Mouse (Mus musculus) cerebellum, adult 9-10 months (tissue): ENCODE data around the gene Vwa8.

Experiments
- DNase-seq: peaks from one replicate; pipeline ENCODE4 v3.0.0; 2022

Gene Vwa8

GRCm38 (mm10) chr14:79235157-79235556 lies 386.3 kb downstream of the Vwa8 start:
- DNase-seq, result no peak

DNA sequence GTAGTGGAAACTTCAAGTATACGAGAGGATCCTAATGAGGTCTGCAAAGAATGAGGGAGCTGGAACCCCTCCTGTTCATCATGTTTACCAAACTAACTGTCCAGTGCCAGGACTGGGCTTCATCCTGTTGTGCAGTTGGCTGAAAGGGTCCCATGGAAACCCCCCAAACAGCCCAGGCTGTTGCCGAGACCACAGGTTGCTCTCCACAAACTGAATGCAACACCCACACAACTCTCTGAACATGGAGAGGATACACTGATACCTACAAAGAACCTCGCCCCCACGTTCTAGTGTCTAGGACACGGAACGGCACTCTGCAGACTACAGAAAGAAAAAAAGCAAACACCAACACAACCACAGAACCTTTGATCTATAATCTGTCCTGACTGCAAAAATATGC lies 387.4 kb downstream of the Vwa8 start:
- no peak for DNase-seq

- DNase-seq, result no peak
Measured at GRCm38 (mm10) chr14:79239402-79239801, 390.6 kb downstream of the Vwa8 start.

- DNase-seq, result no peak
Measured at GRCm38 (mm10) chr14:79241057-79241570, 392.3 kb downstream of the Vwa8 start.

GRCm38 (mm10) chr14:79241656-79242385 lies 393.0 kb downstream of the Vwa8 start:
- DNase-seq, result no peak

GRCm38 (mm10) chr14:79242386-79242720 lies 393.5 kb downstream of the Vwa8 start:
- no peak for DNase-seq

DNA sequence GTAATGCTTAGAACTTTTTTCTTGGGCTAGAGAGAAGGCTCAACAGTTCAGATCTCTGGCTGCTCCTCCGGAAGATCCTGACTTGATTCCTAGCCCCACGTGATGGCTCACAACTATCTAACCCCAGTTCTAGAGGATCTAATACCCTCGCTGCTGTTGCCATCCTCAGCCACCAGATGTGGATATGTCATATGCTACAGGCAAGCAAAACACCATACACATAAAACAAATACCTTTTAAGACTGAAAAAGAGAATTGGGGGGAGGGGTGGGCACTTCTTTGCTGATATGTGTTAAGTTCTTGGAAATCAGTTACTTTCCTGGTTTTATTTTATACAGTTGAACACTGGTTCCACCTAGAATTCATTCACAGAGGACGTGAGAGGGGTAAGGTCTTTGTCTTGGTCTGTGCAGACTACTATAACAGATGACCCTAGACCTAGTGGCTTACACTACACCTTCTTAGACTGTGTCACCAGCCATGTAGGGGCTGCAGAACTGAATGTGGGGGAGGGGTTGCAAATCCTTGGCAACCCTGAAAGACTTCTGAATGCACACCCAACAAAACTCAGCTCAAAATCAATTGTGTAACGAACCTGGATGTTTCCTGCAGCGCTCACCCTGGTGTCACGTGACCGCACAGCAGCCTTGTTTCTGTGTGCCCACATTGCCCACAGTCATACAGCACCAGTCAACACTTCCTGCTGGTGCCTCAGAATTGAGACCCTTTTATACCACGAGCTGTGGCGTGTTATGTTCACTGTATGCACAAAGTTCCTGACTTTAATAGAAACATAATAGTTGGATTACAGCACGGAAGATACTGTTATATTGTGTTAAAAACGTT lies 394.4 kb downstream of the Vwa8 start:
- no peak for DNase-seq

- DNase-seq, result no peak
Measured at GRCm38 (mm10) chr14:79244571-79244970, 395.7 kb downstream of the Vwa8 start.

DNA sequence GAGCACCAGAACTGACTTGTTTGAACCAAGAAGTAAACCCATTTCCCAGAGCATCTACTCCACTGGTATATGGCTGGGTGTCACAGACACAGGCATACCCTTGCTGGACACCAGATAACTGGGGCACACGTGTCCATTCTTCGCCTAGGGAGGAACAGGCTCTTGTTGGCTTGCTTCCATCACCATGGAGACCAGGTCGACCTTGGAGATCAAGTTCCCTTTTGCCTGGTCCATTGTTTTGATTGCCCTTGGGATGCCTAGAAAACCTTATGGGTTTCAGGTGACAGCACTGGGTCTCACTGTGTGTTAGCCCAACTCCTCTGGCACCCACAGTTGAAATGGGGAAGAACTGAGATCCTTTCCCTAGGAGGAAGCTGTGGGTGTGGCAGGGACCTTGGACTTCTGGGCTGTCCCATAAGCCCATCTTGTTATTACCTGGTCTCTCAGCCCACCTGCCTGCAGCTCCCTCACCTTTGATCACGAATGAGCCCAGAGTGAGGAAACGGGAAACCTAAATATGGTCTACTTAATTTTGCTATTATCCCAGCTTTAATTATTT lies 403.0 kb downstream of the Vwa8 start:
- DNase-seq, result no peak
